In the genomic region with DNA sequence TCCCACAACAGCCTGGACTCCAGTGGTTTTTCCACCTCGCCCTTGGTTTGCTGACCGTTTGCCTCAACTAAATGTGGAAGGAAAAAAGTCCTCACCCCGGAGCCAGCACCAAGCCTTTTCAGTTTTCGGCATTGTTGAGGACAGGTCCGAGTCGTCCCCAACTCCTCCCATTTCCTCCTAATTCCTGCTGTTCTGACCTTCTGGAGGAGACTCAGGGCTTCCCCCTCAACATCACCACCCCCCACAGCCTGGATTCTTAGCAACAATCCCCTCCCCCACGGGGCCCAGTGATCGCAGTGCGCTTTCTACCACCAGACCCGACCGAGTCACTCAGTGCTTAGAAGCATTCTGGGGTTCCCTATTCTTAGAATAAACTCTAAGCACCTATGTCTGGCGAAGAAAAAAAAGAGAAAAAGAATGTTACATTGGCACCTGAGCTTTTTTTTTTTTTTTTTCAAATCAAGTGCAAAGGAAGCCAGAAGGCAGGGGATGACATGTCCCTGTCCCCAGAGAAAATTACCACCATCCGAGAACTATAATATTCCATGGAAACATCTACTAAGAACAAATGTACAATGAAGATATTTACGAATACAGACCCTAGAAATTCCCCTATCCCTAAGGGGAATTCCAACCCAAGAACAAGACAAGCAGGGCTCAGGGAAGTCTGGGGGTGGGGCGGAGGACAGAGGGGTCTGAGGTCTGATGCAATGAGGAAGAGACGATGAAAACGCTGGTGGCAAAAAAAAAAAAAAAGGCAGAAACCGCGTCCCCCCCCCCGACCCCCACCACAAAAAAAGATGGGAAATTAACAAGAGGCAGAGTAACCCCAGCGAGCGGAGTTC, we compare ENCODE assay signal across 1 mouse cellular context.
TF ChIP-seq lines count a peak whose summit lies in the region.

No protein-coding gene starts in this region.

TF ChIP-seq in CH12.LX, 34 proteins besides CTCF, POLR2A, EP300 and RAD21 (continued from another document):
- peak; percentile 49; the same call in 1 of the 2 replicates for TF ChIP-seq TCF12 (IDR thresholded peaks at IDR 0.05; ENCODE audit: low read depth, low read length)
- TF ChIP-seq ZNF384 (IDR thresholded peaks at IDR 0.05; ENCODE audit: low read depth, low read length), result peak; percentile 89
- peak; percentile 66 for TF ChIP-seq BHLHE40 (IDR thresholded peaks at IDR 0.05; ENCODE audit: low read depth, low read length)
- 0 out of 2 replicates have a peak, but pooled peaks have one; percentile 54 for TF ChIP-seq KAT2A (IDR thresholded peaks at IDR 0.05; ENCODE audit: insufficient replicate concordance, low read length)
- peak; percentile 26; the same call in 1 of the 2 replicates for TF ChIP-seq JUN (IDR thresholded peaks at IDR 0.05; ENCODE audit: insufficient read depth, low read depth, low read length)
- peak; percentile 53; the same call in 1 of the 2 replicates for TF ChIP-seq MAFK (IDR thresholded peaks at IDR 0.05; ENCODE audit: insufficient replicate concordance, low read length)
- TF ChIP-seq MXI1 (IDR thresholded peaks at IDR 0.05; ENCODE audit: low read depth, low read length), result no peak; the same call in 1 of the 2 replicates
- no peak for TF ChIP-seq SMC3 (IDR thresholded peaks at IDR 0.05; ENCODE audit: low read depth, low read length)
- no peak for TF ChIP-seq NRF1 (IDR thresholded peaks at IDR 0.05; ENCODE audit: low read depth, low read length)
- peak; percentile 59; the same call in 1 of the 2 replicates for TF ChIP-seq RCOR1 (conservative IDR thresholded peaks at IDR 0.05; ENCODE audit: low read depth, low read length)
- 0 out of 2 replicates have a peak, but pooled peaks have one; percentile 23 for TF ChIP-seq MYC (IDR thresholded peaks at IDR 0.05; ENCODE audit: low read depth, low read length)
- TF ChIP-seq NELFE (IDR thresholded peaks at IDR 0.05; ENCODE audit: low read depth, low read length), result peak; percentile 59; the same call in 1 of the 2 replicates
- TF ChIP-seq GABPA (IDR thresholded peaks at IDR 0.05; ENCODE audit: insufficient replicate concordance, low read depth, low read length), result no peak
- TF ChIP-seq USF2 (conservative IDR thresholded peaks at IDR 0.05; ENCODE audit: low read depth, low read length), result no peak
- TF ChIP-seq CHD1 (IDR thresholded peaks at IDR 0.05; ENCODE audit: low read depth, low read length), result peak; percentile 65; the same call in 1 of the 2 replicates
TF ChIP-seq in CH12.LX: peak in this region for 18.
